Mouse (Mus musculus) left cerebral cortex, postnatal 14 days (tissue): ENCODE measurements at regions not wholly inside any gene's neighbourhood (a gene's known extent, or its start where the extent isn't known, plus 50 kb on each side); places are given as distances from the start of the nearest gene placed in this dataset.

ENCODE experiments used
- DNase-seq, 2 experiments: peaks; one replicate each; pipeline ENCODE4 v3.0.0; 2021 to 2022; ENCODE audit warnings: low spot score in 2 of 2, mixed read lengths in 1 of 2
- intact Hi-C: fragments of 180-260 bp; cut with DNase I; formaldehyde crosslinking; loops from one replicate; pipeline ENCODE4 v1.15.1; 2025

DNA sequence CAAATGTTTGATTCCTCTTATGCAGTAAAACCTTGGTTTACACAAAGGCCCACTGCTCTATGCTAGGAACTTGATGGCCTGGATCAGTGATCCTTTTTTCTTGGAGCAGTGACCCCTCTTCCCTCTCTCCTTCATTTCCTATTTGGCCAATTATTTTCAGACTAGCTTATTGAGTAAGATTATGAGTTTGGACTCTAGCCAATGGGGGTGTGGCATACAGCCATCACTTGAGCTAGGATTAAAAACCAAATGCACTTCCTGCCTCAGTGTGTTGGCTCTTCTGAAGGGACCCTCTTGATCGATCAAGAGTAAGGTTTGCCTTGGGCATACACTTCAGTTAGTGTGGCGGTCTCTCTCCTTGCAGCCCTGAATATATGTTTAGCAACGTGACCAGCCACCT, 1172.6 kb upstream of the Gulo start:
- no peak for DNase-seq
- intact Hi-C loops: no loop called here

DNA sequence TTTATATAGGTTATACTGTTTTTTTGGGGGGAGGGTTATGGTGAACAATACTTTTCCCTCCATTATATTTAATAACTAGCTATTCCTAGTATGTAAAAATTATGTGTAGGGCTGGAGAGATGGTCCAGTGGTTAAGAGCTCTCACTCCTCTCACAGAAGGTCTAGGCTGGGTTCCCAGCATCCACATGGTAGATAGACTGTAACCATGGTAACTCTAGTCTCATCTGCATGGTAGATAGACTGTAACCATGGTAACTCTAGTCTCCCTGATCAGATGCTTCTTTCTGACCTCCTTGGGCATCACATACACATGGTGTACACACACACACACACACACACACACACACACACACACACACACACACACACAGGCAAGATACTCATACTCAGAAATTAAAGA, 1170.5 kb upstream of the Gulo start:
- DNase-seq: no peak
- intact Hi-C loops: no loop called here

DNA sequence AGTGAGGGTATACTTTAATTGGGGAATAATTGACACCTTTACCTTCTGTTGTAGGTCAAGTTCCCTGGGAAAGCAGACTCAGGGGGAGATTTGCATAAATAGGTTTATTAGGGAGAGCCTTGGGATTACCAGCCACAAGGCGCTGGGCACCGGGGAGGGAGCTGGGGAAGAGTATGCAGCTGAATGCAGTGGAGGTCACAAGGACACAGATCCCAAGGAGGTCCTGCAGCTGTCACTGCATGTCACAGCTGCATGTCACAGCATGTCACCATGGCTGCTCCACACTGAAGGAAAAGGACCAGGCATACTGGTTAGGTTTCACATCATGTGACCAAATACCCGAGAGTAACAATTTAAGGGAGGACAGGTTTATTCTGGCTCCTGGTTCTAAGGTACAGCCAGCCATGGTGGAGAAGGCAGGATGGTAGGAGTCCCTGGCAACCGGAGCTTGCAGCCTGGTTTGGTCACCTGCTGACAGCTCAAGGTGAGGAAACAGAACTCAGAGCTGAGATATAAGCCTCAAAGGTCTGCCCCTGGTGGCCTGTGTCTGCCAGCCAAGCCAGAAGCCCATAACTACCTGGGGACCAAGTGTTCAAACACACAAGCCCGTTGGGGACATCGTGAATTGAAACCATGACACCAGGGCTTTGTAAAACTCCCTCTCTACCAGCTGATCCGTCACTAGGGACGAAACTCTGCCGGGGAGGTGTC, 1169.5 kb upstream of the Gulo start:
- DNase-seq: no peak
- intact Hi-C loops: no loop called here

DNA sequence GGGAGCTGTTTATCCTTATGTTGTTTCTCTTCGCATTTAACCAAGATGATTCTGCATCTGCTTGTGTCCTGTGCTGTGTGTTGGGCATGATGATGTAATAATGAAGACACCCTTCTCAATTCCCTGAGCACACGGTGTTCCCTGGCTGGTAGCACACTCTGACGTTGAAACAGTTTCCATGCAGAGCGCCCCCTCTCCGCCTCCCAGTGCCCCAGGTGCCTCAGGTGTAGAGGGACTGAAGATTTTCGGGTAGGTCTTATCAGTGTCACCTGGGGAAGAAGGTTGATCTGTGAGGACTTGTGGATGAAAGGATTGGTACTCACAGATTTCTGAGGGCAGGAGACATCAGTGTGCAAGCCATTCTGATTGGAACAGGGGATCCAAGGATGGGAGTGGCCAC, 1167.7 kb upstream of the Gulo start:
- intact Hi-C loops: no loop called here

DNA sequence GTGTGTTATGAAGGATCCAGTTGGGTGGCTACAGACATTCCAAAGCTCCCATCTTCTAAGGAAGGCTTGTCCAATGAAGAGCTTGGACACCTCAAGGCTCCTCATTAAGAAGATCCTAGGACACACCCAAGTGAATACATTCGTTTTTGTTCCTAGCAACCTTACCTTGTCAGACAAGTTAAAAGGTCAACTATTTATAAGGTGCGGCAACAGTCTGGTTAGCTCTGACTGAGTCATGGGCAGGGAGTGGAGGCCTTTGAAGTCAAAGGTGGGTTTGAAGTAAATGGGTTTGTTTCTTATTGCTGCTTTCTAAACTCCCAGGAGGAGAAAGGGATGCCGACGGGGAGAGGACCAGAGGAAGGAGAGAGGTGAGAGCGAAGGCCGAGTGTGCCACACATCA, 1167.1 kb upstream of the Gulo start:
- intact Hi-C loops: no loop called here
- no peak for DNase-seq

More for the DNA sequence above, 1167.7 kb upstream of the Gulo start:
- no peak for DNase-seq

DNA sequence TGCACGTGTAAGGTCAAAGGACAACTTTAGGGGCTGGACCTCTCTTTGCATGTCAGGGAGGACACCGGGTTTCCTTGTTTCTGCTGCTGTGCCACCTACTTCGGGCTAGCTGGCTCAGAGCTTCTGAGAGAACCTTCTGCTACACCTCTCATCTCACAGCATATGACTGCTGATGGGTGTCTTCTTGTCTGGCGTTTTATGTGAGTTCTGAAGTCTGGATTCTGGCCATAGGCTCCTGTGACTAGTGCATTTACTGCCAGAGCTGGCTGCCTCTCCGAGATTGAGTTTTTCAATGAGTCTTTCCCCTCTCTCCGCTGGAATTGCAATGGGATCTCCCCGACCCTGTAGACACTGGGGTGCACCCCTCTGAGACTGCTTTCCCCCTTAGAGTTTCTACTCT, 1165.9 kb upstream of the Gulo start:
- intact Hi-C loops: no loop called here
- DNase-seq: peak in 1 of 2 experiments; percentile 19

DNA sequence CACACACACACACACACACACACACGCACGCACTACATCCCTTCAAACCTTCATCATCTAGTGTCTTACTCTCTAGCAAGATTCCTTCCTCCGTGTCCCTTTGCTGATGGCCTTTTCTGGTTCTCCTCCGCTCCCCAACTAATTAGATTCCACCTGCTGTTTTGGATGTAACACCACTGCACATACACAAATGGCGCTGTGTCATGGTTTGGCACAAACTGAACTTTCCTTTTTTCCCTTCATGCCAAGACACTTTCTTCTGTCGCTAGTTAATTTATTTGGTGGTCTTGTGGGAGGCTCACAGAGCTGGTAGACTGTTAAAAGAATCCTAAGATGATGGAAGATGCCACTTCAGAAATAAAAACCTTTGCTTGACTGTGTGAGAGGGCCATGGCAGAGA, 1161.8 kb upstream of the Gulo start:
- intact Hi-C loops: no loop called here

DNA sequence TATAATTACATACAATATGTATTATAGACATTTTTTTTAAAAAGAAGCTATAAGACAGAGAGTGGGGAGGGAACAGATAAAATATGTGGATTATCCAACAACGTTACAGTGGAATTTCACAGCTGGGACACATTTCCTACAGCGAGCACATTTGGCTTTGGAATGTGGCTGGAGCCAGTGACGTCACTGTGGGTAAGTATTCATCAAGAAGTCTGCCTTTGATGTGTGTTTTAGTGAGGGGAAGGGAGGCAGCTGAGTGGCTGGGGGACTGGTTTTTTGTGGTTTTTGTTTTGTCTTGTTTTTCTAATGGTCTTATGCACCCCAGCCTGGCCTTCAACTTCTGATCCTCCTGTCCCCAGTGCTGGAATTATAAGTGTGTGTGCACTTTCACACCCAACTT, 1161.2 kb upstream of the Gulo start:
- intact Hi-C loops: no loop called here
- DNase-seq: no peak

More for the DNA sequence above, 1161.8 kb upstream of the Gulo start:
- no peak for DNase-seq

DNA sequence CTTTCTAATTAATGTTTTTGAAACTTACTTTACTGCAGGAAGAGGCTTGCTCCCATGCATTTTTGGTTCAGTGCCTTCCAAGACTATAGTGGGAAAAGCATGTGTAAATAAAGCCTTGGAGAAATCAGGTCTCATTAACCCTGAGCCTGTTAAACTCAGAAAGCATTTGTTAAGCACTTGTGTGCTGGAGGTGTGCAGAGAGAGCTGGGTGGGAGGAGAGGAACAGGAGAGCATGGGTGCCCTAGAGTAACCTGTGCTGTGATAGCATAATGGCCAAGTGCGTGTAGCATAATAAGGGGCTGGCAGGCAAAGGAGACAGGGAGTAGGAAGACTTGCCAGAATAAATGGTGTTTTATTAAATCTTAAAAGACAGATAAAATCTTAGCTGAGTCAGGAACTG, 1160.2 kb upstream of the Gulo start:
- no peak for DNase-seq
- intact Hi-C loops: no loop called here

DNA sequence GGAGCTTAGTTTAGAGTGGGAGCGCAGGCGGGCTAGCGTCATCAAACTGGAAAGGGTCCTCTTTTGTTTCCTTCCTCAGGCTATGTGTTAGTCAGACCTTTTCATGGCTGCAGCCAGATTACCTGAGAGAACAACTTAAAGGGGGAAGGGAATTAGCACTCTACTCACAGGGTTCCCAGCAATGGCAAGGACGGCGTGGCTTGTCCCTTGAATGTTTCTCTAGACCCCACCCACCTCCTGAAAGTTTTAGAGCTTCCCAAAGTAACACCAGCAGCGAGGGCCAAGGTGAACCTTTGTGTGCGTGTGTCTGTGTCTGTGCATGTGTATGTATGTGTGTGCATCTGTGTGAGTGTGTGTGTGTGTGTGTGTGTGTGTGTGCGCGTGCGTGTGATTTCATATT, 1151.0 kb upstream of the Gulo start:
- intact Hi-C loops: no loop called here
- no peak for DNase-seq

DNA sequence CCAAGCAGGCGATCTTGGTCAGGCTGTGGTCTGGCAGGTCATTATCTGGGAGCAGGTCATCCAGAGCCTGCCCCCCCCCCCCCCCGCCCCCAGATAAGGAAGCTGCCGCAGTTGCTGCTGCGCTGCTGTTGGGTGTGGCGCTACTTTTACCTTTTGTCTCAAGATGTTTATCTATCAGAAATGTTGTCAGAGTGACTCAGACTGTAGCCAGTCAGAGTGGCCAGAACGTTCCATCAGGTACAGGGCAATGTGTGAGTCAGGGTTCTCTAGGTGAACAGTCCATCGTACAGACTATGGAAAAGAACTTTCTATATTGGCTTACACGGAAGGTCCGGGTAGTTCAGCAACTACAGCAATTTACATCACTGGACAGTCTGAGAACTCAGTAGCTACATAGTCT, 1149.9 kb upstream of the Gulo start:
- no peak for DNase-seq

DNA sequence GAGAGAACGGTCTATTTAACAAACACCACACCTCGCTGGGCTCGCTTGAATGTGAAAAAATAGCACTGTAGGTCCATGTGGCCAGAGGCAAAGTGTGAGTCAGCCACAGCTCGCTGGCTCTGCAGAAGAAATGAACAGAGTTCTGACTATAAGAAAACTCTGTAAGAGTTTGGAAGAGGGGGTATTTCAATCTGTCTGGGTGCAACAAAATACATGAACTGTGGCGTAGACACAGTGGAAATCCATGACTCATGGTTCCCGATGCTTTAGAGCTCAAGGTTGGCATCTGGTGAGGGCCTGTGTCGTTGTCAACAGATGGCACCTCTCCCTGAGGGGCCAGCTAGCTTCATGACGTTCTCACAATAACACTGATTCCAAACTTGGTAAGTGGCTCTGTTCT, 1147.4 kb upstream of the Gulo start:
- peak in 1 of 2 experiments; percentile 17 for DNase-seq
- intact Hi-C loops: no loop called here

More for the DNA sequence above, 1149.9 kb upstream of the Gulo start:
- intact Hi-C loops: no loop called here

DNA sequence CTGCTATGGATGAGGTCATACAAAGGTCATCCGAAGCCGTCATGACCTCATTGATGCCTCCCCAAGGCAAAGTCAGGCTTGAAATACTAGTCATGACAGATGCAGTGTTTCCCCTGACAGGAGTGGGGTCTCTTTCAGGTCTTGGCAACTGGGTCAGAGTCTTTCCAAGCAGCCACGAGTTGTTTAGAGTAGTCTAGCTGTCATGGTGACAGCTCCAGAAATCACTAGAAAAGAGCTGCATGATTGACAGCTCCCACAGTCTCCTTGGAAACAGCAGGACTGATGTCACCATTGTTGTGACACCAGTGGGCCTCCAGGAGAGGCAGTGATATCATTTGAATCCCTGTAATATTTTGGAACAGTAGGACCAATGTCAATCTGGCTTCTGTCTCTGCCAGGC, 1144.6 kb upstream of the Gulo start:
- DNase-seq: no peak
- intact Hi-C loops: no loop called here

DNA sequence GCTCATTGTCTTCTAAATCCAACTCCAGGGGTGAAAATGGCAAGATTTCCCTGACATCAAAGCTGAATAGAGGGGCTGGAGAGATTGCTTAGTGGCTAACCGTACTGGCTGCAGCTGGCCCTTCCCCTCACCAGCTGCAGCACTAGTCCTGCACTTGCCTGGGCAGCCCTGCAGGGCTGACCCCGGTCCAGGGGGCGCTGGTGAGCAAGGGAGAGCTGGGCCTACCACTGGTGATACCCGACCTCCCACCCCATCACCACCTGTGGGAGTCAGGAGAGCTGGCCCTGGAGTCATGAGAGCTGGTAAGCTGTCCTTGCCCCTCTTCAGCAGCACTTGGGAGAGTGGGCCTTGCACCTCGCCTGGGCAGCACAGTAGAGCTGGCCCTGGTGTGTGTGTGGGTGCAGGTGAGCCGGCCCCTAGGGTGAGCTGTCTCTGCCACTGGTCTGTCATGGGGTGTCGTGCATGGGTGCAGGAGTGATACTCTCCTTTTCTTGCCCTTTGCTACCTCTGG, 1141.0 kb upstream of the Gulo start:
- DNase-seq: no peak
- intact Hi-C loops: no loop called here

DNA sequence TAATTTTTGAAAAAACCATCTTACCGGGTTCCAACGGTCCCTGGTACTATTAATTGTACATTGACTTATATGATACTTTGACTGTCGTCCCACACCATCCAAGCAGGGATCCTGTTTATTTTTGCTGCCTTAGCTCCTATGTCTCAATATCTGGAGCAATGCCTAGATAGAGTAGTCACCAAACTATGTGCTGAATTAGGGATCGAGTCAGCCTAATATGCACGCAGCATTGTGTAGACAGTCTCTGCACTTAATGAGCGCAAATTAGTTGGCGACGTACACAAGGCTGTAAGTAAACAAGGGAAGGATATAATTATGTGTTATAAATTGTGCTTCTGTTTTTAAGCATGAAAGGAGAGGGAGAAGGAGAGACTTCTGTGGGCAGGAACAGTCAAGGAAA, 1140.1 kb upstream of the Gulo start:
- no peak for DNase-seq
- intact Hi-C loops: no loop called here

DNA sequence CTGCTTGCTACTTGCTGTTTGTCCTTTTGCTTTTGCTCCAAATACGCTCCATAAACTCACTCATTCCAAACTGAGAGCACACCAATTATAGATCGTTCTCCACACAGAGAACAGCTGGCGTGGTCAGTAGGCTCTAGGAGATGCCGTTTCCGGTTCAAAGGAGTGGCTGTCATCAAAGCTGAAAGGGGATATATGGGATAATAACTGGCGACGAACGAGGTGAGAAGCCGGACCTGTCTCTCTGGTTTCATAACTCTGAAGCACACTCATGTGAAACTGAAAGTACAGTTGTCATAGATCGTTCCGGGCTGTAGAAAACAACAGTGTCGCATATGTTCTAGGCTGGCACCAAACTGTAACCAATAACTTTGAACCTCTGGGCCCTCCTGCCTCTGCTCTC, 1137.6 kb upstream of the Gulo start:
- intact Hi-C loops: no loop called here
- no peak for DNase-seq

DNA sequence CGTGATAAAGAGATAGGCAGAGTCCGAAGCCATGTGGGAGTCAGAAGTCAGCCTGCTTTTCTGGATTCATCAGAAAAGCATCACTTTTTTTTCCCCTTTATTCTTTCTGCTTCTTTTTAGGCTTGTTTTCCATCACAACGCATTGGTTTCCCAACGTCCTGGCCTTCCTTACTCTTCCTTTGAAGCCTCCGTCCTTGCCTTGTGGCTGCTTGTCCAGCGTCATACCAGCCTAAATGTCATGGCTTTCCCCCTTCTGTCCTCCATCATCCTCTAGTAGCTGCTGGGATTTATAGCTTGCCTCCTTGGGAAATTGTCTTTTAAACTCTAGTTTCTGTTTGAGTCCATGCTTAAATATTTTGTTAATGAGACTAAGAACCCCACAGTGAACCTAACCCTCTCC, 1136.0 kb upstream of the Gulo start:
- DNase-seq: no peak
- intact Hi-C loops: no loop called here

DNA sequence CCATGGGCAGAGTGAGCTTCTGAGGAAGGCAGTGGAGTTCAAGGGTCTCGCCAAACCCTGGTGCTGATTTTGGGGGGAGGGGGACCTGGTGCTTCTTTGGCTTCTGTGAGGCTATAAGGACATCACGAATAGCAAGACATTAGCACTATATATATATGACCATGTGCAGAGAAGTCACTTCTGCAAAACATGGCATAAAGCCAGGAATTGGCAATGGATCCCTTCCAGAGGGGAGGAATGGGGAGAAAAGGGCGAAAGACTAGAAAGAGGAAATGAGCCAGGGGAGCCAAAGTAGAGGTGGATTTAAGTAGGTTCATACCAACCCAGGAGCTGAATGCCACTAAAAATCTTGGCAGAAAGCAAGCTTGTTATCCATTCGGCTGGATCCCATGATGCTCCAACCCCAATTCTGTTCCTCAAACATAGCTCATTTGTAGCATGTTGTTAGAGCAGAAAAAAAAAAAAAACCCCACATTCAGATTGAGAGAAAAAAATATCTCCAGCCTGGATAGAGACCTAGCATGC, 1135.5 kb upstream of the Gulo start:
- no peak for DNase-seq
- intact Hi-C loops: loop anchor here (5.0 kb wide), 1 partner anchor 43 kb away; no protein-coding TSS in a partner anchor

DNA sequence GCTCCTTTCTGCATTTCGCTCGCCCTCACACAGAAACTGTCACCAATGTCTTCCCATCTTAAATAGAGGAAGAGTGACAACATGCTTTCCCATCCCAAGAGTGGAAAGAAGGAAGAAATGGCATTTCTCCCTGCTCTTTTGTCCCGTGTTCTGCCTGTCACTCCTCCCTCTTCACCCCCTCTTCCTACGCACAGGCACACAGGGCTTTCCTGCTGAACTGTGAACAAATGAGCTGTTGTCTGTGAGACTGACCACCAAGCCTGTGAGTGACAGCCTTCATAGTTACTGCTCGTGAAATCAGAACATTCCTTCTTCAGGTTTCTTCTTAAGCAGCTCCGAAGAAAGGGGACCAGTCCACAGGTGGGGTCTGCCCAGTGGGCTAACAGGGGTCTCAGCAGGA, 1134.8 kb upstream of the Gulo start:
- intact Hi-C loops: loop anchor here (5.0 kb wide), 1 partner anchor 43 kb away; no protein-coding TSS in a partner anchor
- no peak for DNase-seq

DNA sequence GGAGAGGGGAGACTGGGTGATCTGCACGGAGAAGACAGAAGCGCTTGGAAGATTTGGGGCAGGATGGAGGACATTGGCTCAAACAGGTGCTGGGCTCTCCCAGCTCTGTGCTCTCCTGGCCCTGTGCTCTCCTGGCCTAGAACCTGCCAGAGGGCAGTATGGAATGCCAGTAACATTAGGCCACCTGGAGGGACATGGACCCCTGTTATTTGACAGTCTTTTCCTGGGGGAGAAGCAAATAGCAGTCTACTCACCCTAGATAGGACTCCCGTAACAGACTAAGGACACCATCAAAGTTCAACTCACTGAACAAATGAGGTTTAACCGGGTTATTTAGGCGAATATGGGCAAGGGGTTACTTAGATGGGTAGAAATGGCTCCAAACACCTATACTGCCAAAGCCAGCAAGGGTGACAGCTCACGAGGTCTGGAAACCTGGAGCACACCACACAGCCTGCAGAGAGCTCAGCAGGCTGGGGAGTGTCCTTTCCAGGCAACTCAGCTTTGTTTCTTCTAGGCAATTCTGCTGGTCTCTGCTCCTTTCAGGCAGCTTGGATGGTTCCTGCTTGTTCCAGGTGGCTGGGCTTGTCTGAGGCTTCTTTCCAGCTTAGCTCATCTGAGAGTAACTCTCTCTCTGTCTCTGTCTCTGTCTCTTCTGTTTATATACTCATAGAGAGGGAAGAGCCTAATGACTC, 1133.7 kb upstream of the Gulo start:
- no peak for DNase-seq
- intact Hi-C loops: loop anchor here (5.0 kb wide), 1 partner anchor 45 kb away; no protein-coding TSS in a partner anchor
